ENCODE assay signal across 8 mouse cellular contexts in genomic region chr4:134543261-134543660, GRCm38 (mm10). TPM values are rescaled to one million over a fixed set of nuclear protein-coding genes. Genes with fewer than 3 reads are reported as not detected.
A peak's percentile ranks its signal among the peaks of the same experiment; 100 is the strongest.
DNase-seq lines count a peak whose midpoint lies in the region; ATAC-seq and TF ChIP-seq lines count a peak whose summit lies in the region.

No protein-coding gene starts in this region.

- H3K4me3 ChIP-seq in hindbrain, embryonic 11.5 days (ENCODE audit: low read depth, low read length), result no peak overlapping the region
- H3K4me3 ChIP-seq in lung, postnatal 0 days (ENCODE audit: low read depth, low read length), result no peak overlapping the region

- H3K4me1 ChIP-seq in hindbrain, embryonic 11.5 days (replicated peaks; ENCODE audit: control insufficient read depth, insufficient read depth, low read length), result no peaks in the 10 kb centered on the region
- H3K4me1 ChIP-seq in lung, postnatal 0 days (ENCODE audit: insufficient read depth, low read depth, low read length), result peaks cover 11% of the 10 kb centered on the region; the same call in 1 of the 2 replicates

- no peak overlapping the region for H3K27ac ChIP-seq in hindbrain, embryonic 11.5 days (ENCODE audit: low read depth, low read length)
- H3K27ac ChIP-seq in lung, postnatal 0 days (ENCODE audit: low read length), result no peak overlapping the region

- H3K4me2 ChIP-seq in hindbrain, embryonic 11.5 days (replicated peaks; ENCODE audit: low read depth, low read length), result no peak overlapping the region
- no peak overlapping the region for H3K4me2 ChIP-seq in lung, postnatal 0 days (replicated peaks; ENCODE audit: low read depth, low read length)

- H3K36me3 ChIP-seq in hindbrain, embryonic 11.5 days (ENCODE audit: control insufficient read depth, insufficient read depth, low read length), result peaks cover 19% of the 10 kb centered on the region; the same call in 1 of the 2 replicates
- peaks cover 10% of the 10 kb centered on the region; the same call in 1 of the 2 replicates for H3K36me3 ChIP-seq in lung, postnatal 0 days (ENCODE audit: insufficient read depth, low read length)

- no peaks in the 10 kb centered on the region for H3K9me3 ChIP-seq in hindbrain, embryonic 11.5 days (ENCODE audit: control insufficient read depth, low read length)
- H3K9me3 ChIP-seq in lung, postnatal 0 days (ENCODE audit: low read length), result no peaks in the 10 kb centered on the region

- WGBS in hindbrain, embryonic 11.5 days, result 11% methylated on average over 5 of the region's 5 CpGs
- WGBS in lung, postnatal 0 days, result 7% methylated on average over 5 of the region's 5 CpGs

- peak; percentile 74 for ATAC-seq in hindbrain, embryonic 11.5 days (ENCODE audit: low FRiP score)
- ATAC-seq in lung, postnatal 0 days, result peak; percentile 64

- no peaks in the 10 kb centered on the region for H3K27me3 ChIP-seq in hindbrain, embryonic 11.5 days (ENCODE audit: control insufficient read depth, insufficient read depth, low read length)
- H3K27me3 ChIP-seq in lung, postnatal 0 days (replicated peaks; ENCODE audit: insufficient read depth, low read length), result no peaks in the 10 kb centered on the region

- TF ChIP-seq EP300 in lung, postnatal 0 days (IDR thresholded peaks at IDR 0.05), result no peak

- peak; percentile 94 for DNase-seq in MN1 (ENCODE audit: low spot score)
- DNase-seq in cerebellum, adult 9-10 months, result peak; percentile 95
- DNase-seq in frontal cortex, adult 2 months (ENCODE audit: extremely low spot score in 1 of 2, low spot score in 1 of 2), result peak; percentile 77 to 98
- peak; percentile 95 for DNase-seq in hindbrain, embryonic 11.5 days (ENCODE audit: low spot score)
- DNase-seq in layer of hippocampus, adult 9-11 months, result peak; percentile 88
- DNase-seq in lung, postnatal 0 days (ENCODE audit: low spot score), result peak; percentile 89
- peak; percentile 65 for DNase-seq in retina, adult 2 months (ENCODE audit: low read depth, low spot score)
- DNase-seq in thymus, postnatal 25 days, result peak; percentile 93

- peak; percentile 98 for TF ChIP-seq CTCF in lung, postnatal 0 days (IDR thresholded peaks at IDR 0.05)

- no peak overlapping the region for H3K9ac ChIP-seq in hindbrain, embryonic 11.5 days (ENCODE audit: low read depth, low read length)
- no peak overlapping the region for H3K9ac ChIP-seq in lung, postnatal 0 days (replicated peaks; ENCODE audit: low read depth)

RNA-seq across cellular contexts. Expression of gene Mtfr1l, which starts 8.1 kb away (rescaled TPM):
- polyA plus RNA-seq in frontal cortex, adult 2 months (2012; rRNA removed), result 135 and 139 TPM in 2 replicates
- 136 and 138 TPM in 2 replicates for polyA plus RNA-seq in hindbrain, embryonic 11.5 days (2014; fragmentation: Nextera tagmentation; extraction: Ambion mirVana)
- polyA plus RNA-seq in lung, postnatal 0 days (2015; fragmentation: Nextera tagmentation; extraction: Ambion mirVana), result 169 and 188 TPM in 2 replicates

RNA-seq across cellular contexts. Expression of gene Selenon, which starts 8.7 kb away (rescaled TPM):
- polyA plus RNA-seq in frontal cortex, adult 2 months (2012; rRNA removed), result 16.4 and 19.4 TPM in 2 replicates
- 16.7 and 22.7 TPM in 2 replicates for polyA plus RNA-seq in hindbrain, embryonic 11.5 days (2014; fragmentation: Nextera tagmentation; extraction: Ambion mirVana)
- 13.6 and 17.7 TPM in 2 replicates for polyA plus RNA-seq in lung, postnatal 0 days (2015; fragmentation: Nextera tagmentation; extraction: Ambion mirVana)

RNA-seq across cellular contexts. Expression of gene Aunip, which starts 32.5 kb away (rescaled TPM):
- polyA plus RNA-seq in frontal cortex, adult 2 months (2012; rRNA removed), result 0.50 TPM in 1 of 2 replicates, not detected in the other
- polyA plus RNA-seq in hindbrain, embryonic 11.5 days (2014; fragmentation: Nextera tagmentation; extraction: Ambion mirVana), result 4.4 and 6.1 TPM in 2 replicates
- 0.84 and 1.6 TPM in 2 replicates for polyA plus RNA-seq in lung, postnatal 0 days (2015; fragmentation: Nextera tagmentation; extraction: Ambion mirVana)

RNA-seq across cellular contexts. Expression of gene Paqr7, which starts 46.8 kb away (rescaled TPM):
- polyA plus RNA-seq in frontal cortex, adult 2 months (2012; rRNA removed), result 60.0 and 65.6 TPM in 2 replicates
- polyA plus RNA-seq in hindbrain, embryonic 11.5 days (2014; fragmentation: Nextera tagmentation; extraction: Ambion mirVana), result 1.7 and 2.5 TPM in 2 replicates
- polyA plus RNA-seq in lung, postnatal 0 days (2015; fragmentation: Nextera tagmentation; extraction: Ambion mirVana), result 27.5 and 33.0 TPM in 2 replicates
